Mouse (Mus musculus) frontal cortex, postnatal 25 days (tissue): ENCODE results near the gene Rabgap1l.

Experiments used
- DNase-seq, 2 experiments: peaks; one replicate each; pipeline ENCODE4 v3.0.0; 2022; ENCODE audit warnings: low spot score in 2 of 2

The Rabgap1l gene

GRCm38 (mm10) chr1:160787926-160788325, 5.1 kb downstream of the Rabgap1l start:
- no peak for DNase-seq

GRCm38 (mm10) chr1:160787164-160787563, 5.8 kb downstream of the Rabgap1l start:
- DNase-seq = no peak

- DNase-seq = no peak
Observed at GRCm38 (mm10) chr1:160786571-160786970, 6.4 kb downstream of the Rabgap1l start.

GRCm38 (mm10) chr1:160785681-160786225, 7.3 kb downstream of the Rabgap1l start:
- DNase-seq = no peak

- no peak for DNase-seq
Observed at GRCm38 (mm10) chr1:160784122-160784521, 8.9 kb downstream of the Rabgap1l start.

GRCm38 (mm10) chr1:160774166-160774565, 18.8 kb downstream of the Rabgap1l start:
- DNase-seq = no peak

- no peak for DNase-seq
Observed at GRCm38 (mm10) chr1:160765565-160765964, 27.4 kb downstream of the Rabgap1l start.

- peak; percentile 16 to 25 for DNase-seq
Observed at GRCm38 (mm10) chr1:160758243-160758642, 34.8 kb downstream of the Rabgap1l start.

- DNase-seq = no peak
Observed at GRCm38 (mm10) chr1:160755359-160755758, 37.7 kb downstream of the Rabgap1l start.

GRCm38 (mm10) chr1:160750629-160751028, 42.4 kb downstream of the Rabgap1l start:
- no peak for DNase-seq

GRCm38 (mm10) chr1:160746786-160747185, 46.2 kb downstream of the Rabgap1l start:
- DNase-seq = no peak

GRCm38 (mm10) chr1:160745238-160745930, 47.6 kb downstream of the Rabgap1l start:
- no peak for DNase-seq

GRCm38 (mm10) chr1:160744009-160744408, 49.0 kb downstream of the Rabgap1l start:
- no peak for DNase-seq

- peak in 1 of 2 experiments; percentile 27 for DNase-seq
Observed at GRCm38 (mm10) chr1:160743229-160743628, 49.8 kb downstream of the Rabgap1l start.

GRCm38 (mm10) chr1:160740650-160741049, 52.4 kb downstream of the Rabgap1l start:
- no peak for DNase-seq

- DNase-seq = no peak
Observed at GRCm38 (mm10) chr1:160734743-160735142, 58.3 kb downstream of the Rabgap1l start.

GRCm38 (mm10) chr1:160729944-160730343, 63.1 kb downstream of the Rabgap1l start:
- no peak for DNase-seq

GRCm38 (mm10) chr1:160717742-160718141, 75.3 kb downstream of the Rabgap1l start:
- DNase-seq = no peak

- no peak for DNase-seq
Observed at GRCm38 (mm10) chr1:160714685-160715084, 78.3 kb downstream of the Rabgap1l start.

GRCm38 (mm10) chr1:160713887-160714286, 79.1 kb downstream of the Rabgap1l start:
- no peak for DNase-seq

GRCm38 (mm10) chr1:160713383-160713782, 79.6 kb downstream of the Rabgap1l start:
- DNase-seq = no peak

GRCm38 (mm10) chr1:160710539-160710938, 82.5 kb downstream of the Rabgap1l start:
- DNase-seq = no peak

- DNase-seq = no peak
Observed at GRCm38 (mm10) chr1:160704596-160704995, 88.4 kb downstream of the Rabgap1l start.

GRCm38 (mm10) chr1:160703813-160704212, 89.2 kb downstream of the Rabgap1l start:
- no peak for DNase-seq
